Mouse (Mus musculus) cortical plate, adult 2 months (tissue): ENCODE results near the gene Prtg.

Experiments
- CTCF ChIP-seq: fragments of 200-500 bp; IDR thresholded peaks from 2 replicates; pipeline ENCODE4 v1.5.1; 2011; ENCODE audit warnings: mild to moderate bottlenecking, control low read depth, low read length; ENCODE audit not compliant: insufficient read depth; ENCODE audit errors: extremely low read depth
- POLR2A ChIP-seq: fragments of 200-500 bp; IDR thresholded peaks from 2 replicates; pipeline ENCODE4 v1.6.1; 2011; ENCODE audit warnings: mild to moderate bottlenecking, low read length, control low read depth; ENCODE audit not compliant: insufficient read depth; ENCODE audit errors: extremely low read depth

DNA sequence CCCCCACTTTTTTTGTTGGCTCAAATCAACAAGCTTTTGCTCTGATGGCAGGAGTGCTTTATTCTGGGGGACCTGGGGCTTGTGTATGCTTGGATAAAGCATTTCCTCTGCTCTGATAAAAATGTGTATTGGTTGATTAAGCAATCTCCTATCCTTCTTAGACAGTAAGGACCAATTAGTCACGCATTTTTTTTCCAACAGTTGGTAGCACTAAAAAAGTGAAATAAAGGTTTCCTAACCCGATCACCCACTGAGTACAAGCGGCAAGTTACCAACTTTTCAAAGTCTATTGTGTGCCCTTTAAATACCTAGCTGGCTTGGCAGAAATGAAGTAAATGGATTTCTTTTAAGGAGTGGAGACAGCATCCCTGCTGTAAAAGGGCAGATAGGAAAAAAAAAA, 1.9 kb downstream of the Prtg start:
- no peak for TF ChIP-seq CTCF
- no peak for TF ChIP-seq POLR2A
